Mouse (Mus musculus) liver, embryonic 11.5 days (tissue): ENCODE data around the gene Galntl6. TPM values are rescaled to one million over a fixed set of nuclear protein-coding genes. Genes with fewer than 3 reads are reported as not detected.

ENCODE experiments used
- ATAC-seq: fragments of 200-750 bp; cut with Nextera tagmentation; replicated peaks from 2 replicates; pipeline ENCODE4 v1.8.0; 2017; ENCODE audit warnings: moderate number of reproducible peaks, mild to moderate bottlenecking, moderate TSS enrichment, moderate library complexity; ENCODE audit not compliant: low FRiP score
- DNase-seq: peaks from one replicate; pipeline ENCODE4 v3.0.0-alpha.2; 2017; ENCODE audit warnings: low spot score
- H3K27ac ChIP-seq: fragments of 300-500 bp; sonication (generic); 2 replicates; pipeline ENCODE4 v1.5.1; 2014; ENCODE audit warnings: mild to moderate bottlenecking, low read depth, low read length, control low read depth
- H3K27me3 ChIP-seq: fragments of 300-500 bp; sonication (generic); replicated peaks from 2 replicates; pipeline ENCODE4 v1.6.1; 2014; ENCODE audit warnings: low read length, mixed read lengths; ENCODE audit not compliant: control insufficient read depth, insufficient read depth
- H3K36me3 ChIP-seq: fragments of 300-500 bp; sonication (generic); 2 replicates; pipeline ENCODE4 v1.6.1; 2014; ENCODE audit warnings: mild to moderate bottlenecking, low read length, moderate library complexity, mixed read lengths; ENCODE audit not compliant: control insufficient read depth, insufficient read depth
- H3K4me1 ChIP-seq: fragments of 300-500 bp; sonication (generic); replicated peaks from 2 replicates; pipeline ENCODE4 v1.6.1; 2014; ENCODE audit warnings: low read length, mixed read lengths; ENCODE audit not compliant: control insufficient read depth, insufficient read depth
- H3K4me2 ChIP-seq: fragments of 300-500 bp; sonication (generic); 2 replicates; pipeline ENCODE4 v1.6.1; 2014; ENCODE audit warnings: mild to moderate bottlenecking, control low read depth, moderate library complexity
- H3K4me3 ChIP-seq: fragments of 300-500 bp; sonication (generic); 2 replicates; pipeline ENCODE4 v1.5.1; 2014; ENCODE audit warnings: low read depth, low read length, control low read depth
- H3K9ac ChIP-seq: fragments of 300-500 bp; sonication (generic); 2 replicates; pipeline ENCODE4 v1.6.1; 2014; ENCODE audit warnings: low read depth, low read length, control low read depth
- H3K9me3 ChIP-seq: fragments of 300-500 bp; sonication (generic); 2 replicates; pipeline ENCODE4 v1.6.1; 2016; ENCODE audit warnings: low read length, inconsistent platforms, mixed read lengths; ENCODE audit not compliant: control insufficient read depth
- WGBS: fragments of 180-500 bp; shearing (Covaris S2); extraction: QIAGEN DNeasy Blood & Tissue Kit; methylation state at CpG from one replicate; pipeline ENCODE4 v1.1.7; 2014; 5-methylcytosine and 5-hydroxymethylcytosine counted together
- polyA plus RNA-seq: library from polyadenylated mRNA; unstranded; fragments of >200 nt; fragmentation: Nextera tagmentation; extraction: Ambion mirVana; gene quantifications from 2 replicates; pipeline ENCODE4 v1.2.1, GENCODE M21; 2014

Galntl6 gene
- polyA plus RNA-seq, 1 experiment from 2014 or later = 0.27 TPM

GRCm38 (mm10) chr8:58217885-58218284 lies 694.6 kb downstream of the Galntl6 start:
- Histone ChIP-seq H3K4me2 (no peak overlapping the region), H3K27me3 (no peaks in the 10 kb centered on the region), H3K36me3 (no peaks in the 10 kb centered on the region), H3K27ac (no peak overlapping the region), H3K9me3 (no peaks in the 10 kb centered on the region), H3K4me1 (no peaks in the 10 kb centered on the region), H3K4me3 (no peak overlapping the region), H3K9ac (no peak overlapping the region)
- no peak; the same call in 1 of the 2 replicates for ATAC-seq
- no peak for DNase-seq
- 67% methylated on average over 8 of the region's 8 CpGs for WGBS

- H3K36me3 ChIP-seq = no peaks in the 10 kb centered on the region
- 69% methylated on average over 1 of the region's 1 CpGs for WGBS
- no peak overlapping the region for H3K9ac ChIP-seq
Measured at GRCm38 (mm10) chr8:58189694-58190093, 722.7 kb downstream of the Galntl6 start.

GRCm38 (mm10) chr8:58146961-58147360 lies 765.5 kb downstream of the Galntl6 start:
- Histone ChIP-seq H3K27ac (no peak overlapping the region), H3K4me3 (no peak overlapping the region), H3K4me1 (no peaks in the 10 kb centered on the region), H3K27me3 (no peaks in the 10 kb centered on the region), H3K36me3 (no peaks in the 10 kb centered on the region), H3K9me3 (no peaks in the 10 kb centered on the region), H3K9ac (no peak overlapping the region), H3K4me2 (no peak overlapping the region)
- WGBS = 40% methylated on average over 1 of the region's 1 CpGs
- ATAC-seq (no peak), DNase-seq (no peak)

More at GRCm38 (mm10) chr8:58189694-58190093, 722.7 kb downstream of the Galntl6 start:
- H3K4me3 ChIP-seq = no peak overlapping the region
- H3K4me1 ChIP-seq = no peaks in the 10 kb centered on the region
- no peak overlapping the region for H3K4me2 ChIP-seq
- ATAC-seq = no peak
- no peaks in the 10 kb centered on the region for H3K9me3 ChIP-seq
- DNase-seq = no peak
- H3K27ac ChIP-seq = no peak overlapping the region
- H3K27me3 ChIP-seq = no peaks in the 10 kb centered on the region

- WGBS = 71% methylated on average over 4 of the region's 4 CpGs
- no peak overlapping the region for H3K4me2 ChIP-seq
- no peak for ATAC-seq
- no peaks in the 10 kb centered on the region for H3K9me3 ChIP-seq
- no peaks in the 10 kb centered on the region for H3K4me1 ChIP-seq
- H3K4me3 ChIP-seq = no peak overlapping the region
- H3K27me3 ChIP-seq = no peaks in the 10 kb centered on the region
- H3K9ac ChIP-seq = no peak overlapping the region
- DNase-seq = no peak
- H3K27ac ChIP-seq = no peak overlapping the region
- H3K36me3 ChIP-seq = no peaks in the 10 kb centered on the region
Measured at GRCm38 (mm10) chr8:58086733-58087132, 825.7 kb downstream of the Galntl6 start.

GRCm38 (mm10) chr8:58084931-58085330 lies 827.5 kb downstream of the Galntl6 start:
- Histone ChIP-seq H3K4me3 (no peak overlapping the region), H3K27me3 (no peaks in the 10 kb centered on the region), H3K36me3 (no peaks in the 10 kb centered on the region), H3K4me2 (no peak overlapping the region), H3K4me1 (no peaks in the 10 kb centered on the region), H3K9me3 (no peaks in the 10 kb centered on the region), H3K9ac (no peak overlapping the region), H3K27ac (no peak overlapping the region)
- DNase-seq = no peak
- no peak for ATAC-seq
- WGBS = 77% methylated on average over 6 of the region's 6 CpGs

- H3K9ac ChIP-seq = no peak overlapping the region
- WGBS = 79% methylated on average over 5 of the region's 5 CpGs
- H3K4me1 ChIP-seq = no peaks in the 10 kb centered on the region
- H3K27me3 ChIP-seq = no peaks in the 10 kb centered on the region
- no peaks in the 10 kb centered on the region for H3K9me3 ChIP-seq
- no peak overlapping the region for H3K4me3 ChIP-seq
- DNase-seq = no peak
- no peaks in the 10 kb centered on the region for H3K36me3 ChIP-seq
- no peak overlapping the region for H3K27ac ChIP-seq
- no peak overlapping the region for H3K4me2 ChIP-seq
- ATAC-seq = no peak
Measured at GRCm38 (mm10) chr8:58081715-58082114, 830.7 kb downstream of the Galntl6 start.

- H3K4me2 ChIP-seq = no peak overlapping the region
- ATAC-seq = no peak
- H3K9ac ChIP-seq = no peak overlapping the region
- H3K36me3 ChIP-seq = no peaks in the 10 kb centered on the region
- H3K9me3 ChIP-seq = no peaks in the 10 kb centered on the region
- 86% methylated on average over 4 of the region's 4 CpGs for WGBS
- no peaks in the 10 kb centered on the region for H3K4me1 ChIP-seq
- H3K27me3 ChIP-seq = no peaks in the 10 kb centered on the region
- H3K4me3 ChIP-seq = no peak overlapping the region
- no peak overlapping the region for H3K27ac ChIP-seq
- no peak for DNase-seq
Measured at GRCm38 (mm10) chr8:58074611-58075010, 837.8 kb downstream of the Galntl6 start.

- no peak overlapping the region for H3K4me2 ChIP-seq
- H3K9me3 ChIP-seq = no peaks in the 10 kb centered on the region
- H3K27ac ChIP-seq = no peak overlapping the region
- no peaks in the 10 kb centered on the region for H3K36me3 ChIP-seq
- 84% methylated on average over 1 of the region's 1 CpGs for WGBS
- no peak overlapping the region for H3K9ac ChIP-seq
- no peak overlapping the region for H3K4me3 ChIP-seq
- H3K4me1 ChIP-seq = no peaks in the 10 kb centered on the region
- DNase-seq (no peak), ATAC-seq (no peak)
- no peaks in the 10 kb centered on the region for H3K27me3 ChIP-seq
Measured at GRCm38 (mm10) chr8:58073733-58074132, 838.7 kb downstream of the Galntl6 start.

- ATAC-seq (no peak), DNase-seq (no peak)
Measured at GRCm38 (mm10) chr8:58032271-58032670, 880.2 kb downstream of the Galntl6 start.

More at GRCm38 (mm10) chr8:58032271-58032670, 880.2 kb downstream of the Galntl6 start:
- no peaks in the 10 kb centered on the region for H3K36me3 ChIP-seq
- no peak overlapping the region for H3K4me2 ChIP-seq
- 83% methylated on average over 3 of the region's 3 CpGs for WGBS
- no peaks in the 10 kb centered on the region for H3K27me3 ChIP-seq
- H3K4me1 ChIP-seq = no peaks in the 10 kb centered on the region
- H3K4me3 ChIP-seq = no peak overlapping the region
- H3K9ac ChIP-seq = no peak overlapping the region
- no peaks in the 10 kb centered on the region for H3K9me3 ChIP-seq
- H3K27ac ChIP-seq = no peak overlapping the region
